In genomic region chr11:92495291-92495690, GRCm38 (mm10) we compare ENCODE assay signal across 18 mouse cellular contexts.
"Had no signal": no experiment of that assay in that cellular context is flagged by ENCODE, and none has a peak within 500 bp of the region (broad histone marks: within the 10 kb centered on the region; RNA-seq: fewer than 3 reads in every experiment).

No protein-coding gene starts in this region.

- H3K4me3 ChIP-seq: liver, embryonic 15.5 days; lung, embryonic 15.5 days; megakaryocyte, embryonic 14.5 days; midbrain, embryonic 13.5 days; midbrain, embryonic 15.5 days; neural tube, embryonic 13.5 days; neural tube, embryonic 15.5 days; stomach, embryonic 15.5 days had no signal

- H3K36me3 ChIP-seq: liver, embryonic 15.5 days; lung, embryonic 15.5 days; midbrain, embryonic 13.5 days; midbrain, embryonic 15.5 days; neural tube, embryonic 13.5 days; neural tube, embryonic 15.5 days; stomach, embryonic 15.5 days had no signal

- H3K27ac ChIP-seq: liver, embryonic 15.5 days; lung, embryonic 15.5 days; macrophage; midbrain, embryonic 13.5 days; midbrain, embryonic 15.5 days; neural tube, embryonic 13.5 days; neural tube, embryonic 15.5 days; stomach, embryonic 15.5 days; stomach, postnatal 0 days had no signal

- H3K9me3 ChIP-seq: liver, embryonic 15.5 days; lung, embryonic 15.5 days; megakaryocyte, embryonic 14.5 days; midbrain, embryonic 13.5 days; midbrain, embryonic 15.5 days; neural tube, embryonic 13.5 days; neural tube, embryonic 15.5 days; stomach, embryonic 15.5 days had no signal

- H3K4me1 ChIP-seq: liver, embryonic 15.5 days; lung, embryonic 15.5 days; megakaryocyte, embryonic 14.5 days; midbrain, embryonic 13.5 days; midbrain, embryonic 15.5 days; neural tube, embryonic 13.5 days; neural tube, embryonic 15.5 days; stomach, embryonic 15.5 days had no signal

- DNase-seq: liver, postnatal 0 days; lung, adult 2 months; lung, postnatal 14 days; lung, postnatal 36 days; right cerebral cortex, postnatal 14 days; thymus, adult 2 months; thymus, postnatal 25 days; thymus, postnatal 4 days had no signal

- H3K27me3 ChIP-seq: liver, embryonic 15.5 days; lung, embryonic 15.5 days; megakaryocyte, embryonic 14.5 days; midbrain, embryonic 13.5 days; midbrain, embryonic 15.5 days; neural tube, embryonic 13.5 days; neural tube, embryonic 15.5 days; stomach, embryonic 15.5 days had no signal
